Mouse (Mus musculus): ENCODE data around the gene Arhgap28.

Arhgap28 gene

DNA sequence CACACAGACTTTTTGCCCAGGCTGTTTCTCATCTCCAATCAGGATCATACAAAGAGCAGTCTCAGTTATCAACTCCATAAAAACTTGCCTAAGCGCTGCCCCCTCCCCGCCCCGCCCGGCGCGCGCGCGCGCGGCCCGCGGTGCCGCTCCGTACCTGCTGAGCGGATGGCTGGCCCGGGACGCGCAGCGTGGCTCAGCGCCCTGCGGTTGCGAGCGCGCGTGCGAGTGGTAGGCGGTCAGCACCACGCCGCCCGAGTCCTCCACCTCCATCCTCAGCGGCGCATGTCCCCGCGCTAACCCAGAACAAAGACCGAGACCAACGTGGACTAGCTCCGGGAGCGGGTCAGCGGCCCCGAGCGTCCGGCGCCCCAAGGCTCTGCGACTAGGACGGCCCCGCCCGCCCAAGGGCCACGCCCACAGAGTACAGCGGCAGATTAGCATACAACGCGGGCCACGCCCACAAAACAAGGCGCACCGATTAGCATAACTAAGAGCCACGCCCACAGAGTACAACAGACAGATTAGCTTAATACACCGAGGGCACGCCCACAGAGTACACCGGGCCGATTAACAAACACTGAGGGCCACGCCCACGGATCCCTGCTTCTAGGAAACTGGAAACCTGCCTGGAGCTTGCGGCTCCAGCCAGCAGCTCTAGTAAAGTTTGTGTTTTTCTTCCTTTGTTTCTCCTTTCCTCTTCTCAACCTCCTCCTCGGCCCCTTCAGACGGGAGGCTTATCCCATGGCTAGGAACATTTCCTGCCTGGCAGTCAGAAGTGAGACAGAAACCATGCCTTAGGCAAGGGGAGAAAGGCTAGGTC is at the start of gene Arhgap28:
TSS of gene Arhgap28 (minus strand) at position 380 of the 820 bp plus-strand sequence.
- peak; percentile 95 for DNase-seq (ENCODE audit: extremely low spot score)

DNA sequence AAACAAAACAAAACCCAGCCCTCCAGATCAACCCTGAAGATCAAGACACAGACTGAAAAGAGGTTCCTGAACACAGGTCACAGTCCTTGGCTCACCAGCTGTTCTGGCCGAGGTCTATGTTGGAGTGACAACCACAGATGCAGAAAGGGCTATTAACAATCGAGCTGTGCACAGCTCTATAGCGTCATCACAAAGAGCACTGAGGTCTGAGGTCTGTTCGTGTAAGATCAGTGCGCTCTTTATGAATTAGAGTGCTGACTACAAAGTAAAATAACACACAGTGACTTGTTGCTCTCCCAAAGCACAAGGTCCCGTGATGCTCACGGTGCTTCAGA is 42.4 kb upstream of the Arhgap28 start:
- DNase-seq (ENCODE audit: extremely low spot score), result no peak

DNA sequence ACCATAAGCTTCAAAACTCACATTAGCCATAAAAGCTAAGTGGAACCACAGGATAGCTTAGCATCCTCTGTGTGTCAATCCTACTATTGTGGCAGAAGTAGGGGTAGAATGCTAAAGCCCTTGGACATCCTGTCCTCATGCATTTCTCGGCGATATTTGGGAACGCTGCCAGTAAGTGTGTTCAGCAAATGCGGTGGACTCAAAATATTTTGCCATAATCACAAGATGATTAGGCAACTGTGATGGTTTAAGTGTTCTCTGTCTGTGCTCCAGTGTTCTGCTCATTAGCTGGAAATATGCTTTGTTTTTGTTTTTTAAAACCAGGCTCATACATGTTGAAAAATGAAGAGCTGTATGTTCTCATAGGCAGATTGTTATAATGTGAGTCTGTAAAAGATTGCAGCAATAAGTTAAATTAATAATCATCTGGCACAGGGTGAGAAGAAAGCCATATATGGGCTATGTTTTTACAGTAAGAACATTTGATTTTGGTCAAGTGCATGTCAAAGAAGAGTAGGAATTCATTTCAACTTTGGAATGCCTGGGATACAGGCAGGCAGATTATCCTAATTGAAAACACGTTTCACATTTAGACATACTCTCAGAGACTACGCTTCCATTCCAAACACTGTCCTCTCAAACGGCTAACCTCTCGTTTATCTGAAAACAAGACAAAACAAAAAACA is 41.9 kb upstream of the Arhgap28 start:
- no peak for DNase-seq (ENCODE audit: extremely low spot score)

DNA sequence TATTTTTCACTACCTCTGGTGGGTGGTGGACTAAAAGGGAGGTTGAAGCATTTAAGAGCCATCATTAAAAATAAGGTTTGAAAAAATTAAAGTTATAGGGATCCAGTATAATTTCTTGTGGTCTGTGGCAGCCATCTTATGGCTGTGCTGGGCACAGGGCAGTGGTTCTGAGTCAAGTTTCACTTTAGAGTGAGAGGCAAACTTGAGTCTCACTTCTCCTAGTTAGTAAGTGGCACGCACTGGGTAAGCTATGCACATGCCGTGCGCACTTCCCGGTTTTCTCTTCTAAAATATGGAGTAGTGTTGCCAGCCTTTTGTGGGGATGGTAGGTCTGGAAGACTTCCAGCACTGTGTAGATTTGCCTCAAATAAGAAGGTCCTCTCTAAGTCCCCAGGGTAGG is 38.5 kb upstream of the Arhgap28 start:
- DNase-seq (ENCODE audit: extremely low spot score), result no peak

DNA sequence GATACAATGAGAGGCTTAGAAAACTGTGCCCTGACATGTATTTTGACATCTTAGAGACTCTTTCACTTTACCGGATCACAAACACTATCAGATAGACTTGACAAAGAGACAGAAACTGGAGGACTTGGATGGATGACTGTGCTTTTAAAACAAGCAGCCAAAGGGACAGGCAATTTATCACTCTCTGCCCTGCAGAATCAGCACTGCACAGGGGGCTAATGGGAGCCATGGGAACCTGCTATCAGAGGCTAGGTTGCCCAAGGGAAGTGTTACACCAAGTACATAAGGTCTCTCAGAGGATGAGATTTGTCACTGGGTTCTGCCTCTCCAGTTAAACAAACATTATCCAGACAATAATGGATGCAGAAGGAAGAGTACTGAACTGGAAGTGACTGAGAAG is 33.1 kb upstream of the Arhgap28 start:
- no peak for DNase-seq (ENCODE audit: extremely low spot score)

DNA sequence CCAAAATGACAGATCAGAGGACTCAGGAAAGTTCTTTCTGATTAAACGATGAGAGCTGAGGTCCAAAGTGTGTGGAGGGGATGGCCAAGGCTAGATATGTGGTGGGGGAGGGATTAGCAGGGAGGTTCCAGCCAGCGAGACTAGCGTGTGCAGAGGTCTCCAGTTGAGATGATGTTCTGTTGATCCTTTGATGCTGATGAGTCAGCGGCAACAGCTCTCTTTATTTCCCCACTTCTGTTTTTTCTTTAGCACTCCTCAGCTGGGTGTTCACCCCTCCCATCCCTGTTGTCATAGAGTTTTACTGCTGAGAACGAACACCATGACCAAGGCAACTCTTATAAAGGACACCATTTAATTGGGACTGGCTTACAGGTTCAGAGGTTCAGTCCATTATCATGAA is 25.6 kb upstream of the Arhgap28 start:
- no peak for DNase-seq (ENCODE audit: extremely low spot score)

DNA sequence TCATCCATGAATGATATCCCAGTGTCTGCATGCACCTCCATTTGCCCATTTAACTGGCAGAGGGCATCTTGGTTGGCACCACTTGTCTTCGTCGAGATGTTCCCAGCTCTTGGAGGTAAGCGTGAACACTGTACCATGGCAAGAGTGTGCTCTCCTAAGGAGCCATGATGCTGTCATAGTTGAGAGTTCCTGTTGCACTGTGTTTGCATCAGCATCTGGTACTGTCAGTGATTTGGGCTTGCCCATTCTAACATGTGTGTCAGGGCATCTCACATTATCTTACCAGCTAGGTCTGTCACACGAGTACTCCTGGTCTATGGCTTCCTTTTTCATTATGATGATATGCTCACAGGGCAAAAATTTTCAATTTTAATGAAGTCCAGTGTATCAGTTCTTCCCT is 24.6 kb upstream of the Arhgap28 start:
- no peak for DNase-seq (ENCODE audit: extremely low spot score)

DNA sequence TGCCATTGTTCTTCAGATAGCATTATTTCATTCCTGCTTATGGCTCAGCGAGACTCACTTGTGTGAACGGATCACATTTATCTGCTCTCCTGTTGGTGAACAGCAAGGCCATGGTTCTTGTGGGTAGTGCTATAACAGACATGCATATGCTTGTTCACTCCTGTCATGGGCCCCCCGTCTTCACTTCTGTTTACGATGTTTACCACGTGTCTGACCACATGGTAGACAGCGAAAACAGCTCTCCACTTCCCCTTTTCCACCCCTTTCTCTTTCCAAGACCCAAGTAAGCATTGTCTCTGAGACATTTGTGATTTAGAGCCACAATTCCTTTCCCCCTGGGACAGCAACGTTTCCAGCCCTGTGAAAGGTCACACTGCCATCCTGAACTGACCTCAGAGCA is 20.4 kb upstream of the Arhgap28 start:
- no peak for DNase-seq (ENCODE audit: extremely low spot score)

DNA sequence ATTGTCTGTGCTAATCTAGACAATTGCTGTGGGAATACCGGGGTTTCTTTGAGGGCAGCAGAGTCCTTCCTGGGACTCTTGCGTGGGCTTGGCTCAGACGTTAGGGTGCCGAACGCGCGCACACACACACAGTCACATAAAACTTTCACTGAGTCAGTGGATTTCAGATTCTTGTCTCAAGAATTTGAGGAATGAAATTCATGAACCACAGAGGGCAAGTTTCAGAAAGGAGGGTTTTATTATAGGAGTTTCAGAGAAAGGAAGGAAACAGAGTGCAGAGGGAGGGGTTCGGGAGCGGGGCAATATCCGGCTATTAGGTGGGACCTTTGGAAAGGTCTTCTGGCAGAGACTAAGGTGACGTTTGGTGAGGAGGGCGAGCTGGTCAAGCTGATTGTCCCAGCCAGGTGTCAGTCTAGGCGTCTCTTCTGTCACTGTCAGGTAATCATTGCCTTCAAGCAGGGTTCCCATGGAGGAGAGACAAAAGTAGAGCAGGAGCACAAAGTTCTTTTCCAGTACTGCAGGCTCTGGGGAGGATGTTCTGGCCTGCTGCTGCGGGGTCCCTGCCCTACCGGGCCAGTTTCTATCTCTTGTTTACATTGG is 15.6 kb upstream of the Arhgap28 start:
- DNase-seq (ENCODE audit: extremely low spot score), result no peak

DNA sequence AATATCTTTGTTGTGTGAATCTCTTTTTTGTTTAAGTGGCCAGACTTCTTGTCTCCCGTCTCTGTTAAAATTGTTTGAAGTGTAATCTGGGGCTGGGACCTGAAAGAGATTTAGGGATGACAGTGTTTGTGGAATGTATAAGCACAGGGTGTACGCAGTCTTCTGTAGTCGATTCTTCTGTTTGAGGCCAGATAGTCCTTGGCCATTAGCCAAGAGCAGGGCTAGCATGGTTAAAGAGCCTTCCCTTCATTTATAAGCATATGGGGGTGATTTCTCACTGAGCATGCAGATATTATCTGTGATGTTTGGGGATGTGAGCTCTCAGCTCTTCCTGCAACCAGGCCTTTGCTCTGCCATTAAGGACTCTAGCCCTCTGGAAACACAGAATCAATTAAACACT is 13.2 kb upstream of the Arhgap28 start:
- DNase-seq (ENCODE audit: extremely low spot score), result no peak

DNA sequence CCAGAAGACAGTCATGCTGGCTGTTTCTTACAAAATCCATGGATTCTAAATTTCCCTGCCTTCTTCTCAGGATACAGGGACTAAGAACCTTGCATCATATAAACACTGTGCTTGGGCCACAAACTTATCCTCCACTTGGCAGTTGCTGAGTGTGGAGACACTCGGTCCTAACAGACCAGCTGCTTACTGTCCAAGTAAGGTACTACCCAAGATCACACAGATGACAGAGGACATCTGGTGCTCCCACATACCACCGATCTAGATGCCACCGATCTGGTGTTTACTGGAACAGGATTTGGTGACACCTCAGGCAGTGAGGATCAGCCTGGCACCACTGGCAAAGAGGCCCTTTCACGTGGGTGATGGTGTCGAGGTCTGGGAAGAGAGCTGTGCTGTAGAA is 7.7 kb upstream of the Arhgap28 start:
- no peak for DNase-seq (ENCODE audit: extremely low spot score)

DNA sequence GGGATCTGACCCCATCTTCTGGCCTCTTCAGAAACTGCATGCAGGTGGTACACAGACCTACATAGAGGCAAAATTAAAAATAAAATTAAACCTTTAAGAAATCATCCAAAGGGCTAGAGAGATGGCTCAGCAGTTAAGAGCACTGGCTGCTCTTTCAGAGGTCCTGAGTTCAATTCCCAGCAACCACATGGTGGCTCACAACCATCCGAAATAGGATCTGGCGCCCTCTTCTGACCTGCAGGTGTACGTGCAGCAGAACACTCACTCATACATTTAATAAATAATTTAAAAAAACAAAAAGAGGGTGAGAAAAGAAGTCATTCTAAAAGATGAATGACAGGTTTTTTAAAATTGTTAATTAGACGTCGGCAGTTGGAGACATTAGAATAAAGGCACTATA is 6.1 kb upstream of the Arhgap28 start:
- no peak for DNase-seq (ENCODE audit: extremely low spot score)

DNA sequence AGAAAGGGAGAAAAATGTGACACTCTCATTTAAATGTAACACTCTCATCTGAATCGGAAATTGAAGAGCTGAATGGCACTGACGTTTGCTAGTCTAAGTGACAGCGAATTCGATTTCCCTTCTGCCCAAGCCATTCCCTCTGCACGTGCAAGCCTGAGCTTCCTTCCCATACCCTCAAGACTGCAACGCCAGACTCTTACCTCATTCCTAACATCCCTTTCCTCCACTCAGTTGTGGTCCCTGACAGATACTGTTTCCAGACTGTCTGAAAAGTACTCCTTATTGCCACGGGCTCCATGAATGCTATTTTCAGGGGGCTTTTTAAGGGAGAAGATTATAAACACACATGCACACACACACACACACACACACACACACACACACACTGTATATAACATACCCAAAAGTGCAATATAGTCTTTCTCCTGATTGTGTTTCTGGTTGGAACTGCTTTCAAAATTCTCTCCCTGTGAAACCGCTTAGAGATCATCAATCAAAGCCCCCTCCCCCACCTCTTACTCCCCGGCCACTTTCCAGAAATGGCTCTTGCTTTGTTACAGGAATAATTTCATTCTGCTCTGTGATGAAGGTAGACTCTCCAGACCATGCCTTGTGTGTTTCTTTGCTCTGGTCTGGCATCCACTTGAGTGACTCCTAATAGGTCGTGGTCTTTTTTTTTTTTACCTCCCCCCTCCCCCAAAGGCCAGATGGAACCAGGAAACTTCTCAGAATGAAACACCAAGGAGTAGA is 836 bp upstream of the Arhgap28 start:
- DNase-seq (ENCODE audit: extremely low spot score), result no peak

DNA sequence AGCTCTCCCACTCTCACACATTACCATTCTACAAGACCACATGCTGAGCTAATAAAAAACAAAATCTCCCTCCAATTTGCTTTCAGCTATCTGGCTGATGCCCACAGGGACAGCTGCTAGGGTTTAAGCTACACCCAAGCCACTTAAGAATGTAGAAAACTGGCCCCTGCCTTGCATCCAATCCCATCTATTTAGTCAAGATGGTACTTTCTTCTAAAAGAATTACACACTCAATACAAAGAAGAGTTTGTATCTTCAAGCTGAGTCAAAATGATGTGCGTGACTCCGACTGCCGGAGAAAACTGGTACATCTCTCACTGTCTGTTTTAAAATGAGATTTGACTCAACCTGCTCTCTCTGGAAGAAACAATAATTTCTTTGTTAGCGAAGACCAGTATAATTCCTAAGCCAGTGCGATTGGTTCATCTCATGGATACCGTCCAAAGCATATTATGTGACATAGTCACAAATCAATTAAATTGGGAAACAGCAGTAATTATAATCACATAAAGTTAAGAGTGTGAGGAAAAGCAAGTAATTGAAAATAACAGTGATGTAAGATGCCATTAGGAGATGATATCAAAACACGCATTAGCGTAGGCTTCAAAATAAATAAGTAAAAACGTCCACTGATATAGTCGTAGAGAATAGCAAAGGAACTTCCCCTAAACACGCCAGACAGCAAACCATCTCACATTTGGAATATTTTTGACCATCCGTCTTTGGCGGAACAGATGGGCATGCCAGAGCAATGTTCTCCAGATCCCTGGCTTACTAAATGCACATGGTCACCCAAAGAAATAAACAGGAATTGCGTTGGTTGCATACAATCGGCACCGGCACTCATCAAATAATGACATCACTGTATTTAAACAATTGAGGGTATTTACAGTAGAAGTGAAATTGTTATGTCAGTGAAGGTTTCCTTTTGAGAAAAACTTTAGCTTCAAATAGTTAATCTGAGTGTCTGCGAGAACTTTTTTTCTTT is 1.0 kb downstream of the Arhgap28 start:
- no peak for DNase-seq (ENCODE audit: extremely low spot score)

DNA sequence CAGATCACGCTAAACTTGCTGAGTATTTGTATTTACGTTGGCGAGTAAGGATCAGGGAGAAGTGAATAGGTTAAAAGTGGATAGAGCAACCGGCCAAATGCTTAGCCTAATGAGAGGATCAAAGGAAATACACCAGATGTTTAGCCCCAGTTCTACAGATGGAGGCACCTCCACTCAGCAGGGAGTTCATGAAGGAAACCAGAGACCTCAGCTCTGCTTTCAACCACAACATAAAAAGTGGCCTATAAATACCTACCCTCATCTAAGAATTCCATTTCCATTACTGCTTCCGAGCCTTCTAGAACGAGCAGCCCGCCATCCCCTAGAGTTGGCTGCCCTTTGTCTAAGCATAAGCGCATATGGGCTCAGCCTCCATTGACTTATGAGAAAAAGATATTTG is 4.1 kb downstream of the Arhgap28 start:
- DNase-seq (ENCODE audit: extremely low spot score), result peak; percentile 22

DNA sequence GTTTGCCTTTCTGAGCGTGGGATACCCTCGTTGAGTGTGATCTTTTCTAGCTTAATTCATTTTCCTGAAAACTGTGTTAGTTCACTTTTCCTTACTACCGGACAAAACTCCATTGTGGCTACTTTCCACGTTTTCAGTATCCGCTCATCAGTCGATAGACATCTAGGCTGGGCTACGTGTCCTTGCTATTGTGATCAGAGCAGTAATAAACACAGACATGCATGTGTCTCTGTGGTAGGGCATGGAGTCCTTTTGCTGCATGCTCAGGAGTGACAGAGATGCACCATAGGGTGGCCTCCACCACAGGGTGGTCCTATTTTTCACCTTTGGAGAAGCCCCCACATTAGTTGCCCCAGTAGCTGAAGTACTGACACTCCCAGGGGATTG is 7.2 kb downstream of the Arhgap28 start:
- no peak for DNase-seq (ENCODE audit: extremely low spot score)

DNA sequence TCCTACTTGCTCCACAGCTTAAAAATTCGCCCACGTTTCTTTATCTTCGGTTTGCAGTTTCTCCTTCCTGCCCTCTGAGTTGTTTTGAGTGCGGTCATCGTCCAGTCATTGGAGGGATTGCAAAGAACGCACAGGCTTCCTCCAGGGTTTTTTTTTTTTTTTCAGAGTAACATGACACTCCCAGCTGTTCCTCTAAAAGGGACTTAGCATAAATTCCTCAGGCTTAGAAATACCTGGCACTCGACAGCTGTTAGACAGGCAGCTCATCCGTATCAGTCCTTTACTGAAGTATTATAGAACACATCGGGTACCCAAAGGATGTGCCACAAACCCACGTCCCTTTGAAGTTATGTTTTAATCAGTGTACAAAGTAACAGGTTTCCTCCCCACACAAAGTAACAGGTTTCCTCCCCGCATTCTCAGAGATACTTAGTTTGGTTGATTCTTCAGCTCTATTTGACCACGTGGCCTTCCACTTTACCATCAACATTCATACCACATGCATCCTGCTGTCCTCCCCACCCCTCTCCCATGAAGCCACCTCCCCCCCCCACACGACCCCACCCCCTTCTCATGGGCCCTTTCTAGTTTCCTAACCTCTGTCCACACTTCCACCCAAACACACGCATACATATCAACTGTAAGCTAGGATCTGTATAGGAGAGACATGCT is 7.7 kb downstream of the Arhgap28 start:
- peak; percentile 61 for DNase-seq (ENCODE audit: extremely low spot score)

DNA sequence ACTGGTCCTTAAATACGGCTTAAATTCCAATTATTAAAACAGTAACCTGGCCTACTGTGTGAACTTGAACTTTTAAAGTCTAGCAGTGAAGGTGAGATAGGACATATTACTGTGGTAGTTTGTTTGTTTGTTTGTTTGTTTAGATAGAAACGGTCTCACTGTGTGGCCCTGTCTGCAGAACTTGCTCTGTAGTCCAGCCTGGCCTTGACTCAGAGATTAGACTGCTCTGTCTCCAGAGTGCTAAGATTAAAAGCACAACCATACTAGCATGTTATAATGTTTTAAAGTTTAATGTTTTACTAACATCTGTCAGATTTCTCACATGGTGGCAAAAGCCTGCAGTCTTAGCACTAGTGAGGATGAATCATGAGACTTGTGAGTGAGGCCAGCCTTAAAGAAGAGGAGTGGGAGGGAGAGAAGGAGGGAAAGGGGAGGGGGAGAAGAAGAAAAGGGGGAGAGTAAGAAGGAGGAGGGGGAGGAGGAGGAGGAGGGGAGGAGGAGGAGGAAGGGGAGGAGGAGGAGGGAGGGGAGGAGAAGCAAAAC is 8.6 kb downstream of the Arhgap28 start:
- no peak for DNase-seq (ENCODE audit: extremely low spot score)

DNA sequence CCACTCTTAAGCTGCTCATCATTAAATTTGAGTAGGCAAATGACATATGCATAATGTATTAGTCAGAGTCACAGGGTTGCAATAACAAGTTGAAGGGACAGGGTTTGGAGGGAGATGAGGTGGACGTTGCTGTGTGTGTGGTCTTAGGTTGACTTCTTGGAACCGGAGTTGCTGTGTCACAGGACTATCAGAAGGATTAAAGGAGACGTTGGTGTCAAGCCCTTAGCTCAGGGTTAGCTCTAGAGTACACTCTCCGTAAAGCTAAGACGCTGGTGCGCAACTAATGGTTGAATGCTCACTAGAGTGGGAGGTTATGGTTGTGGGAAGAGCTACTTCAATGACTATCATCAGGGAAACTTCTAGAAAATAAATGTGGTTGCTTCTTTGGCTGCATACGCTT is 9.1 kb downstream of the Arhgap28 start:
- DNase-seq (ENCODE audit: extremely low spot score), result no peak

DNA sequence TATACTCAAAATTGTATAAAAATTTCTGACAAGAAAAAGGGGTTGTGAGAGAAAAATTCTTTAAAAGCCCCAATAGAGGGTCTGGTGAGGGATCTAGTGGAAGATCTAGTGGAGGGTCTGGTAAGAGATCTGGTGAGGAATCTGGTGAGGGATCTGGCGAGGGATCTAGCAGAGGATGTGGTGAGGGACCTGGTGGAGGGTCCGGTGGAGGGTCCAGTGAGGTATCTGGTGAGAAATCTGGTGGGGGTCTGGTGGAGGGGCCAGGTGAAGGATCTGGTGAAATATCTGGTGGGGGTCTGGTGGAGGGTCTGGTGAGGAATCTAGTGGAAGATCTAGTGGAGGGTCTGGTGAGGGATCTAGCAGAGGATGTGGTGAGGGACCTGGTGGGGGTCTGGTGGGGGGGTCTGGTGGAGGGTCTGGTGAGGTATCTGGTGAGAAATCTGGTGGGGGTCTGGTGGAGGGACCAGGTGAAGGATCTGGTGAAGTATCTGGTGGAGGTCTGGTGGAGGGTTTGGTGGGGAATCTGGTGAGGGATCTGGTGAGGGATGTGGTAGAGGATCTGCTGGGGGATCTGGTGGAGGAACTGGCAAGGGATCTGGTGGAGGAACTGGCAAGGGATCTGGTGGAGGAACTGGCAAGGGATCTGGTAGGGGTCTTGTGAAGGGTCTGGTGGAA is 10.4 kb downstream of the Arhgap28 start:
- no peak for DNase-seq (ENCODE audit: extremely low spot score)

All from embryo, embryonic 9.5 days (tissue).